Mouse (Mus musculus) heart, postnatal 25 days (tissue): ENCODE data around the gene Plekha7. TPM values are rescaled to one million over a fixed set of nuclear protein-coding genes. Genes with fewer than 3 reads are reported as not detected.

Source experiments
- DNase-seq: peaks from one replicate; pipeline ENCODE4 v3.0.0; 2022; ENCODE audit warnings: low spot score
- intact Hi-C: fragments of 180-260 bp; cut with DNase I; formaldehyde crosslinking; loops from one replicate; pipeline ENCODE4 v1.15.1; 2025
- total RNA-seq, 2 experiments: library from RNA; stranded (reverse); gene quantifications; 2 replicates each; pipeline ENCODE4 v1.2.3; 2021

The Plekha7 gene
- total RNA-seq, 2 experiments from 2014 or later, result 6.7 to 6.8 TPM

- DNase-seq, result no peak
- intact Hi-C loops, result no loop called here
Observed at GRCm38 (mm10) chr7:116156072-116156893, 151.9 kb downstream of the Plekha7 start.

- intact Hi-C loops, result no loop called here
Observed at GRCm38 (mm10) chr7:116153781-116154368, 154.3 kb downstream of the Plekha7 start.

GRCm38 (mm10) chr7:116149568-116149967 is 158.6 kb downstream of the Plekha7 start:
- intact Hi-C loops, result no loop called here
- DNase-seq, result no peak

More at GRCm38 (mm10) chr7:116153781-116154368, 154.3 kb downstream of the Plekha7 start:
- DNase-seq, result no peak

GRCm38 (mm10) chr7:116147114-116147513 is 161.1 kb downstream of the Plekha7 start:
- intact Hi-C loops, result no loop called here

GRCm38 (mm10) chr7:116145030-116145429 is 163.1 kb downstream of the Plekha7 start:
- DNase-seq, result no peak
- intact Hi-C loops, result no loop called here

More at GRCm38 (mm10) chr7:116147114-116147513, 161.1 kb downstream of the Plekha7 start:
- no peak for DNase-seq

- DNase-seq, result no peak
- intact Hi-C loops, result loop anchor here (10.0 kb wide), 1 partner anchor 187 kb away; no protein-coding TSS in a partner anchor
Observed at GRCm38 (mm10) chr7:116137671-116138070, 170.5 kb downstream of the Plekha7 start.

- intact Hi-C loops, result loop anchor here (10.0 kb wide), 1 partner anchor 188 kb away; no protein-coding TSS in a partner anchor
- DNase-seq, result no peak
Observed at GRCm38 (mm10) chr7:116137149-116137548, 171.0 kb downstream of the Plekha7 start.

GRCm38 (mm10) chr7:116134413-116135292 is 173.5 kb downstream of the Plekha7 start:
- peak; percentile 19 for DNase-seq
- intact Hi-C loops, result loop anchor here (10.0 kb wide), 1 partner anchor 190 kb away; no protein-coding TSS in a partner anchor

- intact Hi-C loops, result loop anchor here (10.0 kb wide), 1 partner anchor 193 kb away; no protein-coding TSS in a partner anchor
- peak; percentile 34 for DNase-seq
Observed at GRCm38 (mm10) chr7:116132078-116132477, 176.1 kb downstream of the Plekha7 start.

- DNase-seq, result no peak
- intact Hi-C loops, result loop anchor here (10.0 kb wide), 1 partner anchor 193 kb away; no protein-coding TSS in a partner anchor
Observed at GRCm38 (mm10) chr7:116131390-116131789, 176.8 kb downstream of the Plekha7 start.

GRCm38 (mm10) chr7:116129374-116129773 is 178.8 kb downstream of the Plekha7 start:
- DNase-seq, result no peak
- intact Hi-C loops, result no loop called here

GRCm38 (mm10) chr7:116128286-116128685 is 179.9 kb downstream of the Plekha7 start:
- no peak for DNase-seq
- intact Hi-C loops, result no loop called here

GRCm38 (mm10) chr7:116127052-116127451 is 181.1 kb downstream of the Plekha7 start:
- DNase-seq, result no peak
- intact Hi-C loops, result no loop called here

- intact Hi-C loops, result no loop called here
- no peak for DNase-seq
Observed at GRCm38 (mm10) chr7:116125671-116126070, 182.5 kb downstream of the Plekha7 start.

GRCm38 (mm10) chr7:116124057-116124456 is 184.1 kb downstream of the Plekha7 start:
- DNase-seq, result no peak
- intact Hi-C loops, result no loop called here

- intact Hi-C loops, result no loop called here
- DNase-seq, result no peak
Observed at GRCm38 (mm10) chr7:116123597-116123985, 184.6 kb downstream of the Plekha7 start.

GRCm38 (mm10) chr7:116122981-116123596 is 185.1 kb downstream of the Plekha7 start:
- DNase-seq, result no peak
- intact Hi-C loops, result no loop called here

- intact Hi-C loops, result no loop called here
Observed at GRCm38 (mm10) chr7:116121202-116121601, 187.0 kb downstream of the Plekha7 start.

GRCm38 (mm10) chr7:116120737-116121136 is 187.4 kb downstream of the Plekha7 start:
- DNase-seq, result no peak
- intact Hi-C loops, result no loop called here

More at GRCm38 (mm10) chr7:116121202-116121601, 187.0 kb downstream of the Plekha7 start:
- no peak for DNase-seq
